Mouse (Mus musculus) embryonic stem cell, embryonic (primary cell): ENCODE data around the gene 1700067K01Rik.

ENCODE experiments used
- CTCF ChIA-PET, 4 experiments: fragments of 300-600 bp in 2 of 4; fragments of 350-600 bp in 2 of 4; sonication (Branson Sonifier 250); formaldehyde crosslinking; loops; one replicate each; lab custom pipeline; 2022; ENCODE audit warnings: inconsistent platforms in 2 of 4; lab: Charles Lee
- POLR2A ChIA-PET, 4 experiments: fragments of 300-600 bp in 2 of 4; fragments of 350-600 bp in 2 of 4; sonication (Branson Sonifier 250); formaldehyde crosslinking; loops; one replicate each; lab custom pipeline; 2022; ENCODE audit warnings: antibody characterized with exemption in 4 of 4, inconsistent platforms in 1 of 4; lab: Charles Lee

1700067K01Rik gene

DNA sequence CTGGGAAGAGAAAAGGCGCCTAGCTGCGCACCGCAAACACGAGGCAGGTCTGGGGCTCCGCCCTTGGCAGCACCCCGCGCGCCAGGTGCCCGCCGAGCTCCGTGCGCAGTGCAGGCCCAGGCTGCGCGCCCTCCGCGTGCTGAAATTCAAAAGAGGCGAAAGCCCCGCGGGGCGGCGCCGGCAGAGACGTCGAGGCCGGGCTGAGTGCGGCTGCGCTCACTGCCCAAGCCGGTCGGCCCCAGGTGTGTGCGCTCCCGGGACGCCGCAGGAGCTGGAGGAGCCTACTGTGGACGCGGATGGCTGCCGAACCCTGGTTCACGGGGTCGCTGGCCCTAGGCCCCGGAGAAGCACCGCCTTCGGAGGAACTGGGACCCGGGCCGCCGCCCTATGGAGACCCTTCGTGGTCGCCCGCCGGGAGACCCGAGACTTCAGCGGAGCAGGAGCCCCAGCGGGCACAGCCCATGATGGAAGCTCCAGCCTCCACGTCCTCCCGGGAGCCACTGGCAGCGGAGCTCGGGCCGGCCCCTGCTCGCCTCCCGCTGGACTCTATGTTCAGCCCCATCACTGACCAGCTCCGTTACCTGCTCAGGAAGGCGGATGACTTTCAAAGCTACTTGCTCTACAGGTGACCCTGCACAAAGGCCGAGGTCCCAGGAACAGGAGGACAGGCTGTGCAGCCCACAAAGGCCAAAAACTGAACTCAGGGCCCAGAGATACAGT is at the start of gene 1700067K01Rik:
1700067K01Rik (plus strand) TSS at position 222 of the 720 bp plus-strand sequence.
- ChIA-PET CTCF (interaction anchor here in 3 of 4 experiments (0.5 to 1.4 kb wide), 10 partner anchors 9 to 927 kb away, joined by 3 to 12 read pairs (median 3); partner anchors contain the start of genes Asf1b (in 2 of the 3) and Gm10644 (in 2 of the 3)), POLR2A (interaction anchor here (0.5 to 4.5 kb wide), 46 partner anchors 9 to 501 kb away, joined by 3 to 29 read pairs (median 3); partner anchors contain the start of genes Asf1b (in 3 of the 4), Gm10644 (in 3 of the 4), Dcaf15 (in 2 of the 4) and Ddx39 (in 2 of the 4))

DNA sequence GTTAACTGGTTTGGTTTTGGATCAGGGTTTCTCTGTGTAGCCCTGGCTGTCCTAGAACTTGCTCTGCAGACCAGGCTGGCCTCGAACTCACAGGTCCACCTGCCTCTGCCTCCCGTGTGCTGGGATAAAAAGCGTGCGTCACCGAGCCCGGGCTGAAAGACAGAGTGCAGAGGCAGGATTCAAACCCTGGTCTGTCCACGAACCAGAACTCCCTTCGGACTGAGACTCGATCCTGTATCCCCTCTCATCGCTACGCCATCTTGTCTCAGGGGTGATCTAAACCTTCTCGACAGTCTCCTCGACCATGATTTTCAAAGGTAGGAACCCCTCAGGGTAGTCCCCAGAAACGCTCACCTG is 46.6 kb upstream of the 1700067K01Rik start:
- ChIA-PET POLR2A (interaction anchor here in 3 of 4 experiments (0.6 to 6.0 kb wide), 153 partner anchors 8 to 954 kb away, joined by 3 to 73 read pairs (median 4); partner anchors contain the start of genes 1700067K01Rik (in 3 of the 3), Ddx39 (in 3 of the 3), Rfx1 (in 3 of the 3) and Adgre5 (in 2 of the 3)), CTCF (interaction anchor here (0.5 to 3.2 kb wide), 103 partner anchors 9 to 671 kb away, joined by 3 to 27 read pairs (median 5); partner anchors contain the start of genes 1700067K01Rik (in 2 of the 4), Samd1 (in 2 of the 4), Adgre5 (in 1 of the 4) and Ccdc130 (in 1 of the 4))

DNA sequence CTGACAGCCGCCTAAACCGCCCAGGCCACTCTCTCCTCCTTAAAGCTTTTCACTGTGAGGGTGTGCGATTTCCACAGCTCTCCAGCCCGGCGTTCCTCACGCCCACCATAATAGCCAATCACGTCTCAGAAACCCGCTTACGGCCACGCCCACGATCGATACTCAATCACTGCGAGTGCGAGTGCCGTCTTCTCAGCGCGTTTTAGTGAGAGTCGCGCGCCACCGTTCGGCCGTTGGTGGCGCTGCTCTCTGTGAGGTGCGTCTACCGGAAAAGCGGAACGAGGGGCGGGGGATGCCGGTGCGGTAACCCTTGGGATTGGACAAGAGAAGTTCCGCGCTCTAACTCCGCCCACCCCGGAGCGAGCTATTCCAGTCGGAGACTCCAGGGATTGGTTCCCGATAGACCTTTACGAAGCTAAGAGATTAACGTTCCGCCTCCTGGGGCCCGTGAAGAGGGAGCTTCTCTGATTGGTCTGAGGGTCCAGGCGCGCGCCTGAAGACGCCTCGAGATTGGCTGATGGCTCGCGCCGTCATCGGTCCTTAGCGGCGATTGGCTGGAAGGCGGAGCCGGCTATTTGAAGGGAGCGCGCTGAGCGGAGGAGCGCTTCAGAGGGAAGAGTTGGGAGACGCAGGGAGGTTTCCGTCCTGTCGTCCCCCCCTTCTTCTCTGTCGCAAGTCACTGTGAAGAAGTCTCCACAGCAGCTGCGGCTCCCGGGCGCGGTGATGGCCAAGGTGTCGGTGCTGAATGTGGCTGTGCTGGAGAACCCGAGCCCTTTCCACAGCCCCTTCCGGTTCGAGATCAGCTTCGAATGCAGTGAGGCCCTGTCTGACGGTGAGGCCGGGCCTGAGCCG is 46.0 kb upstream of the 1700067K01Rik start, which contains the start of the genes Gm10644 and Asf1b:
Gm10644 (minus strand) TSS at position 100 of the 852 bp plus-strand sequence.
Asf1b (plus strand) TSS at position 402 of the 852 bp plus-strand sequence.
- ChIA-PET CTCF (interaction anchor here (0.5 to 3.2 kb wide), 135 partner anchors 9 to 734 kb away, joined by 3 to 27 read pairs (median 5); partner anchors contain the start of genes 1700067K01Rik (in 2 of the 4), Samd1 (in 2 of the 4), 4930432K21Rik (in 1 of the 4) and Adgre5 (in 1 of the 4)), POLR2A (interaction anchor here in 3 of 4 experiments (0.5 to 6.0 kb wide), 170 partner anchors 9 to 953 kb away, joined by 3 to 73 read pairs (median 4); partner anchors contain the start of genes 1700067K01Rik (in 3 of the 3), Ddx39 (in 3 of the 3), Rfx1 (in 3 of the 3) and Adgre5 (in 2 of the 3))

DNA sequence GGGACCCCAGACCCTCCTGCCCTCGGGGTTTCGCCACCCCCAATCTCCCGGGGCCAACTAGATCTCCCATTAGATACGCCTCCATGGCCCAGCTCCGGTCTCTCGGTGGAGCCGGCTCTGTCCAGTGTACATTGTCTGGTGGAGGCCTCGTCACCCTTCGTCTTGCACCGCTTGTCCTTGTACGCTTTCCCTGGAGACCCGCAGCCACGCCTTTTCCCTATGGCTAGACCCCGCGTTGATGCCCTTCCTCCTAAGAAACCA is 45.4 kb upstream of the 1700067K01Rik start:
- POLR2A ChIA-PET = interaction anchor here in 3 of 4 experiments (0.7 to 6.0 kb wide), 120 partner anchors 9 to 953 kb away, joined by 3 to 73 read pairs (median 5); partner anchors contain the start of genes 1700067K01Rik (in 3 of the 3), Ddx39 (in 2 of the 3), Dnajb1 (in 2 of the 3) and Adgre5 (in 1 of the 3)
- CTCF ChIA-PET = interaction anchor here (0.5 to 3.2 kb wide), 96 partner anchors 11 to 734 kb away, joined by 3 to 27 read pairs (median 5); partner anchors contain the start of genes 1700067K01Rik (in 2 of the 4), Samd1 (in 2 of the 4), 4930432K21Rik (in 1 of the 4) and Ccdc130 (in 1 of the 4)

DNA sequence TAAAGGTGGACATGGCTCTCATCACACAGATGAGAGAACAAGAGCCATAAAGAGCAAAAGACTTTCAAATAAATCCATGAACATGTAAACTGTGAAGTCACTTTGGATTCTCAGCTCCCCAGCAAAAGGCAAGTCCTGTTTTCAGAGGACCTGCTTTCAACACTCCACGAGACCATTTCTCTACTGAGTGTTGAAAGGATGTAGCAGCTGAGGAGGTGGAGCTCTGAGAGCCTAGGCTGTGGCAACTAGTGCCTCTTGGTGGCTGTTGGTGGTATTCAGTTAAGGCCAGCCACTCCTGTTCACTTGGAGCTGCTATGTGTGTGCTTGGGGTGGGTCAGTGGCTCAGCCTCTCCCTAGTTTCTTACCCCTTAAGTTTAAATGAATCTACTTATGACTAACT is 44.5 kb upstream of the 1700067K01Rik start:
- POLR2A ChIA-PET = interaction anchor here in 2 of 4 experiments (0.9 to 6.0 kb wide), 20 partner anchors 10 to 348 kb away, joined by 3 to 73 read pairs (median 8); partner anchors contain the start of genes 1700067K01Rik (in 1 of the 2), Ddx39 (in 1 of the 2), Dnajb1 (in 1 of the 2) and Prkaca (in 1 of the 2)
- CTCF ChIA-PET = interaction anchor here in 3 of 4 experiments (0.5 to 3.2 kb wide), 11 partner anchors 9 to 217 kb away, joined by 3 to 17 read pairs (median 3); partner anchors contain the start of gene Adgre5 (in 1 of the 3)

DNA sequence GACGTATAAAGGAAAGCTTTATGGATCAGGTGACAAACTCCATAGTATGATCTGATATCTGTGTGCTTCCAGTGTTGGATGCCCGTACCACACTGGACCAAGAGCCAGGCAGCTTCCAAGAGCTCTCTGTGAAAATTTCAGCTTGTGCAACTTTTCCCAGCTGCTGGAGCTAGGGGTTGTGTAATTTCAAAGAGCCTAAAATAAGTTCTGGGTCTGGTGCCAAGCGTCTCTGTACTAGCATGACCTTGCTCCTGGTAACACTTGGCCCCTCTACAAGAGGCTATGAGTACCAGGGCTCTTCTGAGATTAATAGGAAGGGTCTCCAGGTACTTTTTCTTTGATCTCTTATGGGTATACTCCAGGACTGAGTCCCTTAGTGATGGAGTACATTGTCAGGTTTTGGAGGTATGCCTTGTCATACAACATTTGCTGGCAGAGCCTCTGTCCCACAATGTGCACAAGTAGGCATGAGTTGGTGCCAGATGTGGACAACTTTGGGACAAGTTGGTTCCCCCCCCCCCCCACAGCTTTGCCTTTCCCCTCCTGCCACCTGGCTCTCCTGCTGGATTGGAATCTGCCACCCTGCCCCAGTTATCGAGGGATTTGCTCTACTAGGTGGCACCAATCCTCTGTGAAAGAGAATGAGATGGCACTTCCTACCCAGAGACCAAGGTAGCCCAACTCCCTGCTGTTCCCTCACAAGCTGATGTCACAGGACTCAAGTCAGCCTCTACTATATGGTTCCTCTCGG is 37.1 kb upstream of the 1700067K01Rik start:
- POLR2A ChIA-PET = interaction anchor here in 3 of 4 experiments (0.9 to 9.9 kb wide), 5 partner anchors 9 to 298 kb away, joined by 3 to 63 read pairs (median 8); partner anchors contain the start of genes Asf1b (in 3 of the 3) and Gm10644 (in 3 of the 3)
- CTCF ChIA-PET = interaction anchor here in 3 of 4 experiments (0.5 to 0.9 kb wide), 3 partner anchors 9 to 646 kb away, joined by 3 to 4 read pairs (median 3); partner anchors contain the start of genes Asf1b (in 2 of the 3) and Gm10644 (in 2 of the 3)

DNA sequence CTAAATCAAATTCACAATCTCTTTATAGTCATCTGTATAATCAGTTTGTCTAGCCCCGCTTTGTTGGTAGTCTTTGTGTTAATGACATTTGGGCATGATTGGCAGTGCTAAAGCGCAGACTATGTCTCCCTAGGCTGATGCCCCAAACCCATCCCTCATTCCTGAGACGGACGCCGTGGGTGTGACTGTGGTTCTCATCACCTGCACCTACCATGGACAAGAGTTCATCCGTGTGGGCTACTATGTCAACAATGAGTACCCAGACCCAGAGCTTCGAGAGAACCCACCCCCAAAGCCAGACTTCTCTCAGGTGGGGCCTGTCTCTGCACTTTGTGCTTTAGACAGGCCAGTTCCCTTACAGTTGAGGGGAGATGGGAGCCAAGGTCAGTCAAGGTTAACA is 33.6 kb upstream of the 1700067K01Rik start:
- ChIA-PET CTCF (interaction anchor here in 1 of 4 experiments (1.2 kb wide), 1 partner anchor 13 kb away, joined by 5 read pairs; the partner anchor contains the start of genes Asf1b and Gm10644), POLR2A (interaction anchor here in 2 of 4 experiments (0.6 to 9.9 kb wide), 4 partner anchors 10 to 27 kb away, joined by 3 to 63 read pairs (median 6); partner anchors contain the start of genes Asf1b (in 1 of the 2) and Gm10644 (in 1 of the 2))

DNA sequence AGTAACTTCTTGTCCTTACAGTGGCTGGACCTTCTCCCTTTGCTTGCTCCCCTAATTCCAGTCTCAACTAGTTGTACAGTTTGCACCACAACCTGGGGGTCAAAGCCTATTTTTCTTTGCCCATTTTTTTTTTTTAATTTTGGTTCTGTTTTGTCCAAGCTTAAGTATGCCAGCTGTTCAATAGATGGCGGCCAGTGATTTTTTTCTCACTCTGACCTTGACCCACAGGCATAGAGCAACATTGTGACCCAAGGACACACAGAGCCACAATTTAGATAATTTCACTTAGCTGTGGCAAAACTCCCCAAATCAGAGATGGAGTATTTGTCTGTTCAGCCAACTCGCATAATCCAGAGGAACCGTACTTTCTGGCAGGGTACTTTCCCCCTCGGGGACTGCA is 30.2 kb upstream of the 1700067K01Rik start:
- ChIA-PET CTCF (interaction anchor here in 1 of 4 experiments (1.5 kb wide), 1 partner anchor 16 kb away, joined by 7 read pairs; the partner anchor contains the start of genes Asf1b and Gm10644), POLR2A (interaction anchor here in 3 of 4 experiments (0.6 to 9.9 kb wide), 7 partner anchors 9 to 39 kb away, joined by 3 to 63 read pairs (median 4); partner anchors contain the start of genes Asf1b (in 2 of the 3) and Gm10644 (in 2 of the 3))

DNA sequence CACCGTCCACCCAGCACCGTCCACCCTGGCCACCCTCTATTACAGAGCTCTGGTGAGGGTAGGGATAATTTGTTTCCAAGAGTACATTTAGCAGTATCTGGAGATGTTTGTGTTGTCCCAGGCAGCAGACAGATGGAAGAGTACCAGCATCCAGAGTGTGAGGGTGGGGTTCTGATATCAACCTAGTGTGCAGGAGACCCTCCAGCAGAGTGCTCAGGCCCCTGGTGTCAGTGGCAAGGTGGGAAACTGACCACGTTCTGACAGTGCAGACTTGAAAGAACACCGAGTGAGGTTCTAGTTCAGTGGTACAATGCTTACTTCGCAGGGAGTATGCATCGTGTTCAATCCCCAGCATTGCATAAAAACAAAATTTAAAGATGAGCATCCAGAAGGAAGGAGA is 29.6 kb upstream of the 1700067K01Rik start:
- ChIA-PET POLR2A (interaction anchor here in 3 of 4 experiments (0.5 to 9.9 kb wide), 7 partner anchors 9 to 133 kb away, joined by 3 to 63 read pairs (median 7); partner anchors contain the start of genes Asf1b (in 2 of the 3), Gm10644 (in 2 of the 3) and Dcaf15 (in 1 of the 3)), CTCF (interaction anchor here in 1 of 4 experiments (0.5 to 1.5 kb wide), 2 partner anchors 17 to 69 kb away, joined by 3 to 7 read pairs; partner anchors contain the start of genes Asf1b and Gm10644)

DNA sequence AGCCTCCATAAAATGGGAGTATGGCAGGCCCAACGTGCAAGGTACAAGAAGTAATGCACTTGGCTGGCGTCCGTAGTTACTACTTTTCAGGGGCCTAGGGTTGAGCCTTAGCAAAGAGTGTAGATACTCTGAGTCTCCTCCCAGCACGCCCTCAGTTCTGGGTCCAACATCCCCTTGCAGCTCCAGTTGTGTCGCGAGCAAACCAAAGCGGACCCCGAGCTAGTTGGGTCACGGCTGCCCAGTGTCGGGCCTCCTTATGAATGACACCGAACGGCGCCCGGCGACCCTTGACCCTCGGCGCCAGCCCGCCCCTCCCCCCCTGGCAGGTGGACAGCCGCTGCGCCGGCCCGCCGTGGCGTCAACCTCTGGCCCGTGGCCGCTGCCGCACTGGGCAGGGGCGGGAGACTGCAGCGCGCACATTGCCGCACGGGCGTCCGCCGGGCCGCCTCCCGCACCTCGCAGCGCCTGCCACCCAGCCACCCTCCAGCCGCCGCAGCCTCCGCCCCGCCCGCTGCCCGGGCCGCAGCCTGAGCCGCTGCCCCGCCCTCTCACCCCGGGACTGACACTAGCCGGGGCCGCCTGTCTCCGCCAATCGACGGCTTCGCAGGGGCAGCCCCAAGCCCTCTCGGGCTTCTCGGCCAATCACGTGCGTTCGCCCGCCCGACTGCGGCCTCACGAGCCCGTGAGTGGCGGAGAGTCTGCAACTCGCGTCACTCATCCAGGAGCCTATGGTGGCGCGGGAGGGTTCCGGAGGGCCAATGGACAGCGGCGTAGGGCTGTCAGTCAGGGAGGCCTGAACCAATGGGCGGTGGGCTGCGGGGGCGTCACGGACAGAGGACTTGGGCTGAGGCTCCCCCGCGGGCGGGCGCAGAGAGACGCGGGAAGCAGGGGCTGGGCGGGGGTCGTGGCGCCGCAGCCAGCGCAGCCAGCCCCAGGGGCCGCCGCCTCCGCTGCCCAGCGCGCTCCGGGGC is 28.9 kb upstream of the 1700067K01Rik start, which contains the start of gene Prkaca:
Prkaca (plus strand) TSS at position 844 of the 971 bp plus-strand sequence.
- POLR2A ChIA-PET = interaction anchor here in 3 of 4 experiments (0.5 to 9.9 kb wide), 7 partner anchors 10 to 196 kb away, joined by 3 to 63 read pairs (median 8); partner anchors contain the start of genes Asf1b (in 2 of the 3), Gm10644 (in 2 of the 3) and Dcaf15 (in 1 of the 3)
- CTCF ChIA-PET = interaction anchor here in 1 of 4 experiments (0.5 to 1.5 kb wide), 2 partner anchors 17 to 70 kb away, joined by 3 to 7 read pairs; partner anchors contain the start of genes Asf1b and Gm10644

DNA sequence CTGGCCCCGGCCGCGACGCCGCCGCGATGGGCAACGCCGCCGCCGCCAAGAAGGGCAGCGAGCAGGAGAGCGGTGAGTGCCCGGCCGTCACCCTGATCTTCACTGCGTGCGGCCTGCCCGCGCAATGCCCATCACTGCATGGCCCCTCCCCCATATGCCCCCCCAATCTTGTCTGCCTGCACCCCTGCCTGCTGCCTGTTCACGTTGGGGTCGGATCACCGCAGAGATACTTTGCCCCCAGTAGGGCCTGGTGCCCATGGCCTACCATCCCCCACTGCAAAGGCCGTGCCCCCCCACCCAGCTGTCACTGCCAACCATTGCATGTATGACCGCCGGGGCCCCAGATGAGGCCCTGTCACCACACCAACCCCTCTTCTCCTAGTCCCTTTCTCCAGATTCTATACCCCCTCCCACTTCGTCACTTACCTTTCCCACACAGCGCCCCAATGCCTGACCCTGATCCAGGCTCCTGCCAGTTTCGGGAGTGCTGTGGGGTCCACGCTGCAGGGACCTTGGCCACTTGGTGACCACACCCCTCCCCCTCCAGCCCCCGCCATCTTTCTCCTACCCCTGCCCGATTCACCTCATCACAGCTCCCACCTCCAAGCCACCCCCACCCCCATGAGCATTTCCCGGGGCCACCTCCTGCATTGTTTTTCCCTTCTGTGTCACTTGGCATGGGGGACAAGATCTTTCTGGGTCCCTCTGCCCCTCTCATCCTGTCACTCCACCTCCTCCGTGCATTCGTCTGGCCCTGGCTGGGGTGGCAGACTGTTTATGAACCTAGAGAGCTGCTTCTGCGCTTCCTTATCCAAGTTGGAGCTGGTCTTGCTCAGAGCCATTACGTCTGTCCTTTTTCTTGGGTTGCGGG is 27.9 kb upstream of the 1700067K01Rik start:
- POLR2A ChIA-PET = interaction anchor here (0.5 to 4.9 kb wide), 14 partner anchors 10 to 944 kb away, joined by 3 to 34 read pairs (median 5); partner anchors contain the start of genes Asf1b (in 1 of the 4) and Gm10644 (in 1 of the 4)
- CTCF ChIA-PET = interaction anchor here in 3 of 4 experiments (0.7 to 0.9 kb wide), 3 partner anchors 18 to 188 kb away, joined by 3 to 8 read pairs (median 4); partner anchors contain the start of genes Asf1b (in 1 of the 3) and Gm10644 (in 1 of the 3)

DNA sequence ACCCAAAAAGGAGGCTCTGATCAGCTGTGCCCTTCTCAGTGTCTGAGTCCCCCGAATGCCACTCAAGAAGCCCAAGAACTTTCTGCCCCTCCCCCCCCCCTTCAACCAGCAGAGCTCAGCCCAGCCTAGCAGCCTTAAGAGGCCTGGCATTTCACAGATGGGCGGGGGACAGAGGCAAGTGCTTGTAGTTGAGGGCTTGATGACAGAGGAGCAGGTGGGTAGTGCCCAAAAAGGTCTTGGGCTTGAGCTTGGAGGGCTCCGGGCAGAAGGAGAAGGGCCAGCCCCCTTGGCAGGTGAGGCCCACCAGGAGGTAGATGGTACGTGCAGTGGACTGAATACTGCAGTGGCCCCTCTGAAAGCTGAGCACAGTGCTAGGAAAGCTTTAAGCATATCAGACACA is 26.8 kb upstream of the 1700067K01Rik start:
- POLR2A ChIA-PET = interaction anchor here (0.5 to 4.9 kb wide), 15 partner anchors 11 to 782 kb away, joined by 3 to 34 read pairs (median 4); partner anchors contain the start of genes Asf1b (in 2 of the 4) and Gm10644 (in 2 of the 4)
- CTCF ChIA-PET = interaction anchor here in 3 of 4 experiments (0.6 to 4.4 kb wide), 5 partner anchors 19 to 268 kb away, joined by 4 to 21 read pairs (median 5); partner anchors contain the start of genes Asf1b (in 2 of the 3) and Gm10644 (in 2 of the 3)
